Mouse (Mus musculus): ENCODE measurements around the gene Ptgfrn. TPM values are rescaled to one million over a fixed set of nuclear protein-coding genes. Genes with fewer than 3 reads are reported as not detected.
A peak's percentile ranks its signal among the peaks of the same experiment; 100 is the strongest.

Gene Ptgfrn
- polyA plus RNA-seq, 1 experiment: 81.5 TPM

- TF ChIP-seq CTCF (IDR thresholded peaks at IDR 0.05; ENCODE audit: insufficient read depth, low read length): no peak
- no peak for TF ChIP-seq POLR2A (IDR thresholded peaks at IDR 0.05; ENCODE audit: borderline replicate concordance, extremely low read depth, low read depth, low read length)
- no peak for DNase-seq
- 72% methylated on average over 6 of the region's 6 CpGs for WGBS
Measured at GRCm38 (mm10) chr3:101005392-101005791, 104.7 kb downstream of the Ptgfrn start.

GRCm38 (mm10) chr3:101003575-101004356 lies 106.3 kb downstream of the Ptgfrn start:
- TF ChIP-seq CTCF (IDR thresholded peaks at IDR 0.05; ENCODE audit: insufficient read depth, low read length) (no peak), POLR2A (IDR thresholded peaks at IDR 0.05; ENCODE audit: borderline replicate concordance, extremely low read depth, low read depth, low read length) (no peak)
- peaks cover 2% of the 10 kb centered on the region; the same call in 1 of the 2 replicates for H3K4me1 ChIP-seq (ENCODE audit: control insufficient read depth, insufficient read depth, low read length)
- no peak overlapping the region for H3K4me3 ChIP-seq (replicated peaks; ENCODE audit: extremely low read depth, low read depth, low read length)
- no peak for DNase-seq
- WGBS: 75% methylated on average over 15 of the region's 15 CpGs

More at GRCm38 (mm10) chr3:101005392-101005791, 104.7 kb downstream of the Ptgfrn start:
- no peak overlapping the region for H3K4me3 ChIP-seq (replicated peaks; ENCODE audit: extremely low read depth, low read depth, low read length)
- no peaks in the 10 kb centered on the region for H3K4me1 ChIP-seq (ENCODE audit: control insufficient read depth, insufficient read depth, low read length)

DNA sequence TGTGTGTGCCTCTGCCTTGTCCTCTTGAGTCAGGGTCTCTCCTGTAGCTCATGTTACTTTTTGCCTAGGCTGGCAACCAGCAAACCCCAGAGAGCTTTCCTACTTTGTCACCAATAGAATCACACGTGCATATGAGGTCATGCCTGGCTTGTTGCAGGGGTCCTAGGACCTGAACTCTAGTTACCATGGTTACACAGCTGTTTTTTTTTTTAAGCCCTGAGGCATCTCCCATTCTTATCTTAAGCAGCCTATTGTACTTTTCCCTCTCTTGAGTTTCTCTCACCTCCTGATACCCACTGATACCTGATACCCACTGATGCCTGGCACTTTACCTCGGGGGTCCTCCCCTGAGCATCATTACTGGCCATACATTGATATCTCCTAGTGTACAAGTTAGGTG lies 110.3 kb downstream of the Ptgfrn start:
- H3K4me1 ChIP-seq (ENCODE audit: control insufficient read depth, insufficient read depth, low read length): peaks cover 8% of the 10 kb centered on the region
- H3K4me3 ChIP-seq (replicated peaks; ENCODE audit: extremely low read depth, low read depth, low read length): no peak overlapping the region
- 33% methylated on average over 2 of the region's 2 CpGs for WGBS
- DNase-seq: no peak
- TF ChIP-seq POLR2A (IDR thresholded peaks at IDR 0.05; ENCODE audit: borderline replicate concordance, extremely low read depth, low read depth, low read length) (no peak), CTCF (IDR thresholded peaks at IDR 0.05; ENCODE audit: insufficient read depth, low read length) (no peak)

- no peak overlapping the region for H3K4me3 ChIP-seq (replicated peaks; ENCODE audit: extremely low read depth, low read depth, low read length)
- peaks cover 12% of the 10 kb centered on the region for H3K4me1 ChIP-seq (ENCODE audit: control insufficient read depth, insufficient read depth, low read length)
- DNase-seq: peak; percentile 72
- 19% methylated on average over 6 of the region's 6 CpGs for WGBS
- TF ChIP-seq CTCF (IDR thresholded peaks at IDR 0.05; ENCODE audit: insufficient read depth, low read length) (peak; percentile 94), POLR2A (IDR thresholded peaks at IDR 0.05; ENCODE audit: borderline replicate concordance, extremely low read depth, low read depth, low read length) (no peak)
Measured at GRCm38 (mm10) chr3:100998904-100999340, 111.2 kb downstream of the Ptgfrn start.

DNA sequence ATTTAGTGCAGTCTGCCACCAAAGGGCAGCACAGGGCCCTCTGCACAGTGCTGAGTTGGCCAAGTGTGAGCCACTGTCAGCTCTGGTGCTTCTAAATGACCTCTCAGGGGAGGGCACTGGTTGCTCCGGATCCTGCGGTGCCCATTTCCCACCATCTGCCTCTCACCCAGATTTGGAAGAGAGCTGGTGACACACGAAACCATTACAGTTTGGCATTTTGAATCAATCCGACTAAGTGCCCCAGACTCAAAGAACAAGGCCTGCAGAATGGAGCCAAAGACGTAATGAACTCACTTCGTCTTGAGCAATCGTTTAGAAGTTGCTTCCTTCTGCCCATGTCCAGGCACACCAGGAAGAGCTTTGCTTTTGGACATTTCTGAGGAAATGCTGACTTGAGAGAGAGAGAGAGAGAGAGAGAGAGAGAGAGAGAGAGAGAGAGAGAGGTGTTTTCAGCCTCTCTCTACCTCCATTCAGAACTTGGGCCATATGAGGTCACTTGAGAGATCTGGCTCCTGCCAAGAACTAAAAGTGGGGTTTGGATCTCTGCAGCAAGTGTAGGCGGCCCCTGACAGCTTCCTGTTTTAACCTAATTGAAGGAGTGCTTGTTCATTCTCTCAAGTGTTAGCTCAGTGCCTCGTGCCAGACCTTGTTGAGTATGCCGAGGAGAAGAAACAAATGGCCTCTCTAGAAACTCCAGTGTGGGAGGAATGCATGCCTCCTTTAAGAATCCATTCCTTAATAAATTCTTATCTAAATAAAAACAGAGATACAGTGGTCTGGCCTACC lies 112.1 kb downstream of the Ptgfrn start:
- peak; percentile 72 for DNase-seq

DNA sequence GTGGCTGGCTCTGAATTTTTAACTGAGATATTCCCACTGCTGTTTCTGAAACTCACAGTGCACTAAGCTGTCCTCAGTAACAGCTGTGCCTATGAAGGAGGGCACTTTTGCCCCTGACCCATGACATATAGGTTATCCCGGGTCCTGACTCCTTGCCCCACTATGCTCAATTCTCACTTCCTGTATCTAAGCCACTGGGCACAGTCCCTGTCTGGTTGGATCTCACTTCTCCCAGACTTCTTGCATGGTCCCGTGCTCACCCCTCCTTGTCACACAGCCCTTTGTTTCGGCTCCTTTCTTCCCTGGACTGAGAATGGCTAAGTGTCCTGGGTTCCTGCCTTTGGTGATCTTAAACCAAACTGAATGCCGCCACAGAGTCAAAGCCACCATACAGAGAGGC lies 115.8 kb downstream of the Ptgfrn start:
- WGBS: 84% methylated on average over 4 of the region's 4 CpGs
- TF ChIP-seq POLR2A (IDR thresholded peaks at IDR 0.05; ENCODE audit: borderline replicate concordance, extremely low read depth, low read depth, low read length) (no peak), CTCF (IDR thresholded peaks at IDR 0.05; ENCODE audit: insufficient read depth, low read length) (no peak)
- DNase-seq: no peak
- Histone ChIP-seq H3K4me1 (ENCODE audit: control insufficient read depth, insufficient read depth, low read length) (peaks cover 19% of the 10 kb centered on the region), H3K4me3 (replicated peaks; ENCODE audit: extremely low read depth, low read depth, low read length) (no peak overlapping the region)

More for the DNA sequence above, 112.1 kb downstream of the Ptgfrn start:
- Histone ChIP-seq H3K4me1 (ENCODE audit: control insufficient read depth, insufficient read depth, low read length) (peaks cover 19% of the 10 kb centered on the region), H3K4me3 (replicated peaks; ENCODE audit: extremely low read depth, low read depth, low read length) (no peak overlapping the region)
- 35% methylated on average over 10 of the region's 10 CpGs for WGBS
- TF ChIP-seq CTCF (IDR thresholded peaks at IDR 0.05; ENCODE audit: insufficient read depth, low read length) (no peak), POLR2A (IDR thresholded peaks at IDR 0.05; ENCODE audit: borderline replicate concordance, extremely low read depth, low read depth, low read length) (no peak)

DNA sequence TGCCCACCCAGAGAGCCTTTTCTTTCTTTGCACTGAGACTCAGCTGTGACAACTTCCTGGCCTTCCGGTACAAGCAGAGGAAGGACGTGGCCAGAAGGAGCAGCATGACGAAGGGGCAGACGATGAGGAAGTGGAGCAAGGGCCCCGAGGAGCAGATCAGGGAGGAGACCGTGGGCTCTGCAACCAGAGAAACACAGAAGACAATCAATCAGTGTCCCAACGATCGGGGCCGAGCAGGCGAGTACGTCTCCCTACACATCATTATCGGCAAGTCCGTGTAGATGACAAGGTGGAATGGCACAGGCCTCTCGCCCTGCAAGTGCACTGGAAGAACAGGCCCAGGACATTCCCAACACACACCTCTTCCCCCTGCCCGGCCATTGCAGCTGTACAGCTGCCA lies 116.4 kb downstream of the Ptgfrn start:
- TF ChIP-seq CTCF (IDR thresholded peaks at IDR 0.05; ENCODE audit: insufficient read depth, low read length) (no peak), POLR2A (IDR thresholded peaks at IDR 0.05; ENCODE audit: borderline replicate concordance, extremely low read depth, low read depth, low read length) (peak; percentile 31; the same call in 1 of the 2 replicates)
- H3K4me1 ChIP-seq (ENCODE audit: control insufficient read depth, insufficient read depth, low read length): peaks cover 17% of the 10 kb centered on the region
- 10% methylated on average over 15 of the region's 15 CpGs for WGBS
- peak overlapping the region; percentile 53 for H3K4me3 ChIP-seq (replicated peaks; ENCODE audit: extremely low read depth, low read depth, low read length)
- DNase-seq: peak; percentile 50

DNA sequence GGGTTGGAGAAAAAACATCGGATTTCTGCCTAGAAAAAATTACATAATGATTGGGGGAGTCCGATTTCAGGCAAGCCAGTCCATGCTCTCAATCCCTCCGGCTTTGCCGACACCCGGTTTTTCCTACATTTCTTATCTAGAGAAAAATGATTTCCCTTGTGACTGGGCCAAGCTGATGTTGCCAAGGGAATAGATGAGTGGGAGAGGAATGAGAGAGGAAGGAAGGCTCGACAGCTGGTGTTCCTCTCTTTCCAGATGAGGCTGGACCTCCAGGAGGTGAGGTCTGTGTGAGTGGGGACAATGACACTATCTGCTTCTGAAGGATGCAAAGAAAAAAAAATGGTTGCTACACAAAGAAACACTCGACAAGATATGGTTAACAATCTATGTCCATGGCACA lies 116.9 kb downstream of the Ptgfrn start:
- no peak for DNase-seq
- H3K4me3 ChIP-seq (replicated peaks; ENCODE audit: extremely low read depth, low read depth, low read length): no peak overlapping the region
- TF ChIP-seq POLR2A (IDR thresholded peaks at IDR 0.05; ENCODE audit: borderline replicate concordance, extremely low read depth, low read depth, low read length) (no peak), CTCF (IDR thresholded peaks at IDR 0.05; ENCODE audit: insufficient read depth, low read length) (no peak)
- peaks cover 16% of the 10 kb centered on the region for H3K4me1 ChIP-seq (ENCODE audit: control insufficient read depth, insufficient read depth, low read length)
- 57% methylated on average over 7 of the region's 7 CpGs for WGBS

Other genes starting within 250 kb of the Ptgfrn start
- gene Trim45, start 188.1 kb downstream of the Ptgfrn start, polyA plus RNA-seq (2012; rRNA removed): 2.2 and 2.7 TPM in 2 replicates
- gene Ttf2, start 140.6 kb downstream of the Ptgfrn start, polyA plus RNA-seq (2012; rRNA removed): 2.3 and 3.0 TPM in 2 replicates
- gene Cd101, start 80.7 kb downstream of the Ptgfrn start, polyA plus RNA-seq (2012; rRNA removed): 1.5 and 1.8 TPM in 2 replicates
- gene Cd2, start 177.7 kb upstream of the Ptgfrn start, polyA plus RNA-seq (2012; rRNA removed): 10.7 and 11.4 TPM in 2 replicates

All from lung, adult 2 months (tissue).